In genomic region chr3:85859311-85859710, GRCm38 (mm10) we compare ENCODE assay signal across 1 mouse cellular context.
TF ChIP-seq lines count a peak whose summit lies in the region.

No protein-coding gene starts in this region.

TF ChIP-seq in myocyte, 11 proteins besides CTCF, POLR2A, EP300 and RAD21 (continued from another document):
- TF ChIP-seq TCF12 (IDR thresholded peaks at IDR 0.05; ENCODE audit: insufficient read depth, poor library complexity, severe bottlenecking) = peak; percentile 7
